Mouse (Mus musculus) granulocyte monocyte progenitor cell, adult 5-6 weeks (primary cell): Measurements from ENCODE around the gene Csgalnact2. TPM values are rescaled to one million over a fixed set of nuclear protein-coding genes. Genes with fewer than 3 reads are reported as not detected.
A peak's percentile ranks its signal among the peaks of the same experiment; 100 is the strongest.

Experiments
- ATAC-seq: replicated peaks from 2 replicates; pipeline ENCODE4 v1.8.0; 2016; ENCODE audit warnings: mild to moderate bottlenecking, moderate TSS enrichment, inconsistent platforms; ENCODE audit not compliant: poor library complexity, severe bottlenecking
- total RNA-seq, 2 experiments: library from RNA; stranded (forward) in 1 of 2; stranded (reverse) in 1 of 2; fragments of 200-712, 200-1000 nt in 1 of 2; fragments of >200 nt in 1 of 2; fragmentation: Nextera tagmentation in 1 of 2; gene quantifications; 2 replicates each; pipeline ENCODE4 v1.2.3; 2014 to 2017

Gene Csgalnact2
- total RNA-seq (2014; fragmentation: Nextera tagmentation) (117 and 137 TPM in 2 replicates), total RNA-seq (2017) (228 and 243 TPM in 2 replicates)

GRCm38 (mm10) chr6:118138731-118139709 lies at the start of gene Csgalnact2:
Csgalnact2 (minus strand) TSS chr6:118139140.
- peak; percentile 60 for ATAC-seq

GRCm38 (mm10) chr6:118188599-118188998 lies 49.7 kb upstream of the Csgalnact2 start:
- no peak for ATAC-seq

GRCm38 (mm10) chr6:118187285-118187641 lies 48.3 kb upstream of the Csgalnact2 start:
- no peak for ATAC-seq

- no peak for ATAC-seq
Observed at GRCm38 (mm10) chr6:118186620-118187284, 47.8 kb upstream of the Csgalnact2 start.

- ATAC-seq: no peak
Observed at GRCm38 (mm10) chr6:118184126-118184525, 45.2 kb upstream of the Csgalnact2 start.

GRCm38 (mm10) chr6:118180085-118180423 lies 41.1 kb upstream of the Csgalnact2 start:
- ATAC-seq: no peak

- ATAC-seq: peak; percentile 98
Observed at GRCm38 (mm10) chr6:118179316-118180084, 40.6 kb upstream of the Csgalnact2 start.

- no peak for ATAC-seq
Observed at GRCm38 (mm10) chr6:118173975-118174328, 35.0 kb upstream of the Csgalnact2 start.

- ATAC-seq: no peak
Observed at GRCm38 (mm10) chr6:118173251-118173974, 34.5 kb upstream of the Csgalnact2 start.

GRCm38 (mm10) chr6:118171386-118171785 lies 32.4 kb upstream of the Csgalnact2 start:
- no peak for ATAC-seq

- ATAC-seq: no peak
Observed at GRCm38 (mm10) chr6:118168106-118168505, 29.2 kb upstream of the Csgalnact2 start.

- ATAC-seq: peak; percentile 91
Observed at GRCm38 (mm10) chr6:118167013-118167412, 28.1 kb upstream of the Csgalnact2 start.

- ATAC-seq: no peak
Observed at GRCm38 (mm10) chr6:118165516-118165915, 26.6 kb upstream of the Csgalnact2 start.

GRCm38 (mm10) chr6:118164691-118165090 lies 25.8 kb upstream of the Csgalnact2 start:
- ATAC-seq: no peak

- ATAC-seq: no peak
Observed at GRCm38 (mm10) chr6:118163086-118163485, 24.1 kb upstream of the Csgalnact2 start.

- ATAC-seq: no peak
Observed at GRCm38 (mm10) chr6:118162457-118163082, 23.6 kb upstream of the Csgalnact2 start.

- ATAC-seq: no peak
Observed at GRCm38 (mm10) chr6:118153091-118153490, 14.2 kb upstream of the Csgalnact2 start.

- ATAC-seq: peak; percentile 22; the same call in 1 of the 2 replicates
Observed at GRCm38 (mm10) chr6:118150988-118151387, 12.0 kb upstream of the Csgalnact2 start.

GRCm38 (mm10) chr6:118150538-118150937 lies 11.6 kb upstream of the Csgalnact2 start:
- ATAC-seq: peak; percentile 38
